Mouse (Mus musculus): ENCODE results near the gene Lmx1a.

Lmx1a gene

GRCm38 (mm10) chr1:167878354-167878753 lies 189.3 kb downstream of the Lmx1a start:
- in situ Hi-C loops (cut with MboI, MseI) = no loop called here

GRCm38 (mm10) chr1:167885776-167886175 lies 196.7 kb downstream of the Lmx1a start:
- in situ Hi-C loops (cut with MboI, MseI) = no loop called here

DNA sequence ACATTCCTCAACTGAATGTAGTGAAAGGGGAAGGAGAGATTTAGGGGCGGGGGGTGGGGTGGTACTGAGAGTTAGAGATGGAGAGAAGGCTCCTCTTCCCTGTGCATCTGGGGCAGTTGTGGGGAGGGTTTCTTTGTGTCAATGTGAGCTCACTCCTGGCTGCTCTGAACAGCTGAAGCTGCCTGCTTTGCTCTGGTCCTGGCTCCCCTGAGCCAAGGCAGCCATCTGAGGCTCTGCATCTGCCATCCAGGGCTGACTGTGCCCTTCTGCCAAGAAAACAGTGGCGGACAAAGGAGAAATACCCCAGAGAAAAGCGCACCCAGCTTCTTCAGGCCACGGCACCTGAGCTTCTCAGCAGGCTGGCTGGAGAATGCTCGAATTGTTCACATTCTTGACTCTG lies 199.1 kb downstream of the Lmx1a start:
- in situ Hi-C loops (cut with MboI, MseI) = no loop called here

DNA sequence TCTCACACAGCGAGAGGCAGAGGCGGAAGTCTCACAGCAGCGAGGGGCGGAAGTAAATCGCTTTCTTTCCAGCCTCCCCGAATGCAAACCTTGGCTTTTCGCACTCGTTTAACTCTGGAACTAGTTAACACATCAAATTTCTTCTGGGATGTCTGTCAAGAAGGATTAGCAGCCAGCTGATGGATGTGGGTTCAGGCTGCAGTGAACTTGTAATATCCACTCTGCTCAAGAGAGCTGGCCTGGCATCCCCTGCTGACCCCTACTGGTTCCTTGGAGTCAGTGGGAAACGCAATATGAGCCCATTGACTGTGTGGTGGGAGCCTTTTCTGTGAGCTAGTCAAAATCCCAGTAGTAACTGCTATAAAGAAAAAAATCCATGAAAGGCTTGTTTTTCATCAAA lies 199.8 kb downstream of the Lmx1a start:
- in situ Hi-C loops (cut with MboI, MseI) = no loop called here

DNA sequence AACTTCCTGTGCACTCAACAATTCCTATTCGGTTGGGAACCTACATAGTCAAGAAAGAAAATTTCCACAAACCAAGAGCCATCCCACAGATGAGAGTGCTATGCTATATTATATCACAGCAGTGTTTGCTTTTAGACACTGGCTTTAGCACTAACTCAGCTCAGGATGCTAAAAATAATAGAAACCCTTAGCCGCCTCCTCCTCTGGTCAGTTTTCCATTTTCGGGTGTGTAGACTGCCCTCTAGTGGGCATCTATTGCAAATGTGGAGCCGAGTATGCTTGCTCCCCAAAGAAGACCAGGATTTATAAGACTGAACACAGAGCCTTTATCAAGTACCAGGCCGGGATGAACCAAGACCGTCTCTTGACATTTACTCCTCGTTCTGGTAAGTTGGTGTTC lies 207.2 kb downstream of the Lmx1a start:
- in situ Hi-C loops (cut with MboI, MseI) = no loop called here
